Mouse (Mus musculus) gastrocnemius, postnatal 14 days (tissue): ENCODE results near the gene Vmn2r58. TPM values are rescaled to one million over a fixed set of nuclear protein-coding genes. Genes with fewer than 3 reads are reported as not detected.
"Not testable (repeated sequence)": the region's sequence is repeated elsewhere in the genome, so short reads cannot be mapped to it uniquely, and the experiment has no call there.

Source experiments
- DNase-seq: peaks from one replicate; pipeline ENCODE4 v3.0.0; 2021; ENCODE audit warnings: mixed read lengths
- intact Hi-C: fragments of 180-260 bp; cut with DNase I; formaldehyde crosslinking; loops from one replicate; pipeline ENCODE4 v1.15.1; 2025; ENCODE audit warnings: low total_unique reads
- long read RNA-seq, 2 experiments: library from polyadenylated mRNA; stranded (forward); transcript quantifications; one replicate each; pipeline ENCODE4 v2.0.0; 2021
- total RNA-seq, 2 experiments: library from RNA; stranded (reverse); gene quantifications; 2 replicates each; pipeline ENCODE4 v1.2.3; 2021

The Vmn2r58 gene
- total RNA-seq = not detected
- long read RNA-seq, experiment 1 = 0 reads
- long read RNA-seq, experiment 2 = 0 reads

- DNase-seq, intact Hi-C loops: not testable (repeated sequence)
Measured at GRCm38 (mm10) chr7:41872612-41873011, at the start of gene Vmn2r58. Gene Vmn2r58 (minus strand): TSS chr7:41872712.

Other genes with a start within 250 kb of the Vmn2r58 start
- gene Zfp788, start 239.5 kb downstream of the Vmn2r58 start, total RNA-seq = 1 to 10 TPM; 6.2 to 7.2 TPM
- not detected for gene Vmn2r59, start 186.3 kb upstream of the Vmn2r58 start, total RNA-seq
- under 1 TPM in 1 of 2 experiments, not detected in 1; 0.02 TPM for gene Vmn2r60, start 235.1 kb upstream of the Vmn2r58 start, total RNA-seq